Mouse (Mus musculus): ENCODE results near the gene Pafah1b3.

- TF ChIP-seq CTCF (IDR thresholded peaks at IDR 0.05; ENCODE audit: low read depth, low read length) (no peak), GATA1 (IDR thresholded peaks at IDR 0.05; ENCODE audit: borderline replicate concordance, low read length) (no peak), TAL1 (conservative IDR thresholded peaks at IDR 0.05; ENCODE audit: low read depth, low read length) (no peak)
Measured at GRCm38 (mm10) chr7:25248018-25248647, 49.7 kb downstream of the Pafah1b3 start.

Data from G1E (cell line).